Mouse (Mus musculus): ENCODE data around the gene Tmed4. TPM values are rescaled to one million over a fixed set of nuclear protein-coding genes. Genes with fewer than 3 reads are reported as not detected.

Tmed4 gene
- polyA plus RNA-seq (2012; rRNA removed), result 87.0 and 111 TPM in 2 replicates

DNA sequence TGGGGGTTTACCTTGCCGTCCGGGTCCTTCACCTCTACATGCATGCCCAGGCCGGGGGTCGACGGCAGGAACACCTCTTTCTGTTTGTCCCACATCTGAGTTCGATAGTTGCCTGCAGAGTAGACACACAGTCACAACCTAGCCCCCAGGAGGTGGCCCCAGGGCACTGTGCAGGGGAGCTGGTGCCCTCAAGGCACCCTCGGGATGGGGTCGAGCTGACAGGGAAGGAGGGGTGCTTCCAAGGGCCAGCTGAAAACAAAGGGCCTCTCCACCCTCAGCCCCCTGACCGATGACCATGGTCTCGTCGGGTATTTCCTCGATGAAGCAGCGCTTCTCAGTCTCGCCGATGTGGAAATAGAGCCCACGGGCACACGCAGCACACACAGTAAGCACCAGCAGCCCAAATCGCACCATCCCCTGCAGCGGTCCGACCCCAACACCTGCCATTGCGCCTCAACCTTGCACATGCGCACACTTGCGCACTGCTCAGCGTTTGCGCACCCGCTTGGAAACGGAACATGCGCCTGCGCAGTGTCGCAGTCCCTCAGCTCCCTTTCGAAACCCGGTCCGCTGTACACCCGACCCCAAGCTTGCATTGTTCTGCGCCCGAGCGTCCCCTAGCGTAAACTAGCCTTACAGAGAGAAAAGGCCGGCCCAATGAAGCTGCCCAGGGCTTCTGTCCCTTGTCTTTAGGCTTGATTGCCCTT, at the start of gene Tmed4:
Gene Tmed4 (minus strand): TSS at position 484 of the 707 bp plus-strand sequence.
- TF ChIP-seq CTCF (IDR thresholded peaks at IDR 0.05; ENCODE audit: insufficient read depth, low read length) (peak; percentile 59), POLR2A (IDR thresholded peaks at IDR 0.05; ENCODE audit: borderline replicate concordance, extremely low read depth, low read depth, low read length) (peak; percentile 99)
- H3K4me3 ChIP-seq (replicated peaks; ENCODE audit: extremely low read depth, low read depth, low read length), result peak within 1 kb of the TSS; percentile 67
- DNase-seq, result peak; percentile 96
- WGBS, result under 1% methylated on average over 39 of the region's 39 CpGs
- H3K4me1 ChIP-seq (ENCODE audit: control insufficient read depth, insufficient read depth, low read length), result peaks cover 7% of the 10 kb centered on the region

- no peak for DNase-seq
- WGBS, result 73% methylated on average over 5 of the region's 5 CpGs
- TF ChIP-seq CTCF (IDR thresholded peaks at IDR 0.05; ENCODE audit: insufficient read depth, low read length) (no peak), POLR2A (IDR thresholded peaks at IDR 0.05; ENCODE audit: borderline replicate concordance, extremely low read depth, low read depth, low read length) (no peak)
- H3K4me1 ChIP-seq (ENCODE audit: control insufficient read depth, insufficient read depth, low read length), result no peaks in the 10 kb centered on the region
- H3K4me3 ChIP-seq (replicated peaks; ENCODE audit: extremely low read depth, low read depth, low read length), result no peak overlapping the region
Measured at GRCm38 (mm10) chr11:6323348-6323747, 48.7 kb upstream of the Tmed4 start.

DNA sequence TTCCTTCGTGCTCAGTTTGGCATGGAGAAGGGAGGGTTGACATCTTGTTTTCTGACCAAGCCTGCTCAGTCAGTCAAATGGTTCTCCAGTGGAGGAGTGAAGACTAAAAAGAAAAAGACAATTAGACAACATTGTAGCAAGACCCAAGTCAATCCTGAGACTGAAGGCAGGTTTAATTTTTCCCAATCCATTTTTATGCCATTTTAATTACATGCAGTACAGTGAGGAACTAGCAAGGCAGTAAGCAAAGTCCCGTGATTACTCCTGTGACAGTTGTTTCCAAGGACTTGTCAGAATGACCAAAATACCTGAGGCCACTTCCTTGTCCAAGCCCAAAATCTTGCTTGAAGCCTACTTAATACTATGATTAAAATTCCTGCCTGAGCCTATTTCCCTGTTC, 47.4 kb upstream of the Tmed4 start:
- H3K4me3 ChIP-seq (replicated peaks; ENCODE audit: extremely low read depth, low read depth, low read length), result no peak overlapping the region
- TF ChIP-seq POLR2A (IDR thresholded peaks at IDR 0.05; ENCODE audit: borderline replicate concordance, extremely low read depth, low read depth, low read length), result no peak
- no peak for TF ChIP-seq CTCF (IDR thresholded peaks at IDR 0.05; ENCODE audit: insufficient read depth, low read length)
- no peaks in the 10 kb centered on the region for H3K4me1 ChIP-seq (ENCODE audit: control insufficient read depth, insufficient read depth, low read length)
- no peak for DNase-seq
- 83% methylated on average over 2 of the region's 2 CpGs for WGBS

- WGBS, result 78% methylated on average over 2 of the region's 2 CpGs
- H3K4me1 ChIP-seq (ENCODE audit: control insufficient read depth, insufficient read depth, low read length), result no peaks in the 10 kb centered on the region
- DNase-seq, result no peak
- no peak overlapping the region for H3K4me3 ChIP-seq (replicated peaks; ENCODE audit: extremely low read depth, low read depth, low read length)
- TF ChIP-seq POLR2A (IDR thresholded peaks at IDR 0.05; ENCODE audit: borderline replicate concordance, extremely low read depth, low read depth, low read length) (no peak), CTCF (IDR thresholded peaks at IDR 0.05; ENCODE audit: insufficient read depth, low read length) (no peak)
Measured at GRCm38 (mm10) chr11:6319374-6319773, 44.7 kb upstream of the Tmed4 start.

DNA sequence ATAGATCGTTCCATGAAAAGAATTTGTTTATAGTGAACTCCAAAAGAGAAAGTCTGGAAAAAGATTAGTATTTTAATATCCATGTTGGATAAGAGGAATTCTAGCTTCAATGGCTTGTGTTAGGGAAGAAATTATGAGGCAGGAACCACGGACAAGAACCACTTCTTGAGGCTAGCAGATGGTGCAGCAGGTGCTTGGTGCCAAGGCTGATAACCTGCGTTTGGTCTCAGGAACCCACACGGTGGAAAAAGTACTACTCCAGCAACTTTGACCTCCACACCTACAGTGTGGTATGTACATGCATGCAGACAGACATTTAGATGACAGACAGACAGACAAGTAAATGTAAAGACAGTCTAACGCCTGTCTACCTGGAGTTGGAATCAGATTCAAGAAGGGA, 43.9 kb upstream of the Tmed4 start:
- H3K4me3 ChIP-seq (replicated peaks; ENCODE audit: extremely low read depth, low read depth, low read length), result no peak overlapping the region
- no peaks in the 10 kb centered on the region for H3K4me1 ChIP-seq (ENCODE audit: control insufficient read depth, insufficient read depth, low read length)
- TF ChIP-seq CTCF (IDR thresholded peaks at IDR 0.05; ENCODE audit: insufficient read depth, low read length) (no peak), POLR2A (IDR thresholded peaks at IDR 0.05; ENCODE audit: borderline replicate concordance, extremely low read depth, low read depth, low read length) (no peak)
- DNase-seq, result no peak
- WGBS, result 88% methylated on average over 5 of the region's 5 CpGs

- WGBS, result 90% methylated on average over 11 of the region's 11 CpGs
- DNase-seq, result no peak
- no peaks in the 10 kb centered on the region for H3K4me1 ChIP-seq (ENCODE audit: control insufficient read depth, insufficient read depth, low read length)
- H3K4me3 ChIP-seq (replicated peaks; ENCODE audit: extremely low read depth, low read depth, low read length), result no peak overlapping the region
- TF ChIP-seq POLR2A (IDR thresholded peaks at IDR 0.05; ENCODE audit: borderline replicate concordance, extremely low read depth, low read depth, low read length) (no peak), CTCF (IDR thresholded peaks at IDR 0.05; ENCODE audit: insufficient read depth, low read length) (no peak)
Measured at GRCm38 (mm10) chr11:6316821-6317220, 42.2 kb upstream of the Tmed4 start.

DNA sequence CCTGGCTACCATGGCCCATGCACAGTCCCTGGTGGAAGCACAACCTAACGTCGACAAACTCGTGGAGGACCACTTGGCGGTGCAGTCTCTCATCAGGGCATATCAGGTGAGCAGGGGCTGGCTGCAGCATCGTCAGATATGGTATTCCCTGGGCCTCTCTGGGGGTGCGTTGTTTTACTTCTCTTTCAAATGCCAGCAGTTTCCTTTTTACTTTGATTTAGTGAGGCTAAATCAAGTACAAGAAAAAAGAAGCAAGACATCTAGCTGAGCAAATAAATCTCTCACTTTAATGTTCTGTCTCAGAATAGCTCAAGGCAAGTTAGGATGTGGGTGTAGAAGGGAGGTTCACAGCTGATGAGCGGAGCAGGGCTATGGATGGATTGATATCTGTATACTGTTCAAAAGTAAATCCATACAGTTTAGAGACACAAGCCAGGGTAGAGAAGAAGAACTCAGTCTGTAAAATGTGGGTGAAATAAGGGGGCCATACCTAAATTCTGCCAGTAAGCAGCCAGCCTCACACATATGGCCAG, 39.3 kb upstream of the Tmed4 start:
- DNase-seq, result no peak
- TF ChIP-seq POLR2A (IDR thresholded peaks at IDR 0.05; ENCODE audit: borderline replicate concordance, extremely low read depth, low read depth, low read length), result no peak
- no peak for TF ChIP-seq CTCF (IDR thresholded peaks at IDR 0.05; ENCODE audit: insufficient read depth, low read length)
- Histone ChIP-seq H3K4me1 (ENCODE audit: control insufficient read depth, insufficient read depth, low read length) (no peaks in the 10 kb centered on the region), H3K4me3 (replicated peaks; ENCODE audit: extremely low read depth, low read depth, low read length) (no peak overlapping the region)
- WGBS, result 76% methylated on average over 7 of the region's 7 CpGs

DNA sequence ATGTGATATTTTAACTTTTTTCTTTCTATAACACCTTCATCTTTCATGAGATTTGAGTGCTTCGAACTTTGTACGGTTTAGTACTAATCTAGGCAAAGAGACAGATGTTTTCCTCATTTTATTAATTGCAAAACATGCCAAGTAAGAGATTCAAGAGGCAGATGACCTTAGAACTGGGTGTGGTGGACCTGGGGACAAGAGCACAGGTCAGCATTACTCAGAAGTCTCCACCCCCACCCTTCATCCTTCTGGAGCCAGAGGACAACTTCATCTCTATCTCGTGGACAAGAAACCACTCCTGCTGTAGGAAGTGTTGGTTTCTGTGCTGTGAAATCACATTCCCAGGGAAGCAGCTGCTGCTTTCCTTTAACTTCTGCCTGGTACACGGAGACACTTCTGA, 33.5 kb upstream of the Tmed4 start:
- DNase-seq, result no peak
- Histone ChIP-seq H3K4me3 (replicated peaks; ENCODE audit: extremely low read depth, low read depth, low read length) (no peak overlapping the region), H3K4me1 (ENCODE audit: control insufficient read depth, insufficient read depth, low read length) (no peaks in the 10 kb centered on the region)
- 78% methylated on average over 4 of the region's 4 CpGs for WGBS
- no peak for TF ChIP-seq POLR2A (IDR thresholded peaks at IDR 0.05; ENCODE audit: borderline replicate concordance, extremely low read depth, low read depth, low read length)
- TF ChIP-seq CTCF (IDR thresholded peaks at IDR 0.05; ENCODE audit: insufficient read depth, low read length), result no peak

- no peak for DNase-seq
- no peak for TF ChIP-seq CTCF (IDR thresholded peaks at IDR 0.05; ENCODE audit: insufficient read depth, low read length)
- TF ChIP-seq POLR2A (IDR thresholded peaks at IDR 0.05; ENCODE audit: borderline replicate concordance, extremely low read depth, low read depth, low read length), result no peak
- H3K4me1 ChIP-seq (ENCODE audit: control insufficient read depth, insufficient read depth, low read length), result no peaks in the 10 kb centered on the region
- WGBS, result 68% methylated on average over 1 of the region's 1 CpGs
- H3K4me3 ChIP-seq (replicated peaks; ENCODE audit: extremely low read depth, low read depth, low read length), result no peak overlapping the region
Measured at GRCm38 (mm10) chr11:6305943-6306430, 31.3 kb upstream of the Tmed4 start.

GRCm38 (mm10) chr11:6302793-6303192, 28.1 kb upstream of the Tmed4 start:
- no peak for TF ChIP-seq CTCF (IDR thresholded peaks at IDR 0.05; ENCODE audit: insufficient read depth, low read length)
- TF ChIP-seq POLR2A (IDR thresholded peaks at IDR 0.05; ENCODE audit: borderline replicate concordance, extremely low read depth, low read depth, low read length), result no peak
- Histone ChIP-seq H3K4me3 (replicated peaks; ENCODE audit: extremely low read depth, low read depth, low read length) (no peak overlapping the region), H3K4me1 (ENCODE audit: control insufficient read depth, insufficient read depth, low read length) (peaks cover 2% of the 10 kb centered on the region; the same call in 1 of the 2 replicates)
- 78% methylated on average over 2 of the region's 2 CpGs for WGBS
- DNase-seq, result no peak

Data from lung, adult 2 months (tissue).